Mouse (Mus musculus) forebrain, embryonic 14.5 days (tissue): ENCODE measurements around the gene Nenf. TPM values are rescaled to one million over a fixed set of nuclear protein-coding genes. Genes with fewer than 3 reads are reported as not detected.

Experiments
- ATAC-seq: fragments of 200-750 bp; cut with Nextera tagmentation; 2 replicates; pipeline ENCODE4 v1.8.0; 2017; ENCODE audit warnings: mild to moderate bottlenecking, moderate library complexity
- DNase-seq: peaks from one replicate; pipeline ENCODE4 v3.0.0-alpha.2; 2015; ENCODE audit warnings: low spot score
- H3K27ac ChIP-seq: fragments of 300-500 bp; sonication (generic); 2 replicates; pipeline ENCODE4 v1.5.1; 2014; ENCODE audit warnings: low read depth, mild to moderate bottlenecking, control low read depth, low read length, moderate library complexity
- H3K27me3 ChIP-seq: fragments of 300-500 bp; sonication (generic); replicated peaks from 2 replicates; pipeline ENCODE4 v1.6.1; 2014; ENCODE audit warnings: low read length, control low read depth, mixed read lengths; ENCODE audit not compliant: control insufficient read depth, insufficient read depth
- H3K36me3 ChIP-seq: fragments of 300-500 bp; sonication (generic); 2 replicates; pipeline ENCODE4 v1.6.1; 2014; ENCODE audit warnings: low read length, control low read depth; ENCODE audit not compliant: control insufficient read depth, insufficient read depth
- H3K4me1 ChIP-seq: fragments of 300-500 bp; sonication (generic); 2 replicates; pipeline ENCODE4 v1.6.1; 2014; ENCODE audit warnings: antibody characterized with exemption, low read length, control low read depth; ENCODE audit not compliant: control insufficient read depth, insufficient read depth
- H3K4me2 ChIP-seq: fragments of 300-500 bp; sonication (generic); 2 replicates; pipeline ENCODE4 v1.6.1; 2014; ENCODE audit warnings: mild to moderate bottlenecking, control low read depth, low read length
- H3K4me3 ChIP-seq: fragments of 300-500 bp; sonication (generic); 2 replicates; pipeline ENCODE4 v1.5.1; 2014; ENCODE audit warnings: low read depth, low read length, control low read depth
- H3K9ac ChIP-seq: fragments of 300-500 bp; sonication (generic); 2 replicates; pipeline ENCODE4 v1.6.1; 2014; ENCODE audit warnings: mild to moderate bottlenecking, low read length, control low read depth, moderate library complexity
- H3K9me3 ChIP-seq: fragments of 300-500 bp; sonication (generic); replicated peaks from 2 replicates; pipeline ENCODE4 v1.6.1; 2016; ENCODE audit warnings: low read length, control low read depth, mixed read lengths; ENCODE audit not compliant: control insufficient read depth
- WGBS: fragments of 180-500 bp; shearing (Covaris S2); extraction: QIAGEN DNeasy Blood & Tissue Kit; methylation state at CpG from one replicate; pipeline ENCODE4 v1.1.7; 2014; 5-methylcytosine and 5-hydroxymethylcytosine counted together
- polyA plus RNA-seq: library from polyadenylated mRNA; unstranded; fragments of >200 nt; fragmentation: Nextera tagmentation; extraction: Ambion mirVana; gene quantifications from 2 replicates; pipeline ENCODE4 v1.2.1, GENCODE M21; 2014

Nenf gene
- polyA plus RNA-seq, 1 experiment from 2014 or later, result 128 TPM

GRCm38 (mm10) chr1:191348996-191349395 is 31.0 kb upstream of the Nenf start:
- 66% methylated on average over 5 of the region's 5 CpGs for WGBS
- ATAC-seq (no peak), DNase-seq (no peak)
- Histone ChIP-seq H3K27ac (no peak overlapping the region), H3K27me3 (no peaks in the 10 kb centered on the region), H3K36me3 (peaks cover 88% of the 10 kb centered on the region), H3K4me3 (no peak overlapping the region), H3K4me2 (no peak overlapping the region), H3K4me1 (no peaks in the 10 kb centered on the region), H3K9me3 (no peaks in the 10 kb centered on the region), H3K9ac (no peak overlapping the region)

GRCm38 (mm10) chr1:191348592-191348991 is 30.6 kb upstream of the Nenf start:
- H3K27ac ChIP-seq, result no peak overlapping the region
- H3K4me1 ChIP-seq, result no peaks in the 10 kb centered on the region
- DNase-seq (no peak), ATAC-seq (no peak)
- H3K36me3 ChIP-seq, result peaks cover 88% of the 10 kb centered on the region
- H3K9ac ChIP-seq, result no peak overlapping the region
- no peak overlapping the region for H3K4me2 ChIP-seq
- H3K4me3 ChIP-seq, result no peak overlapping the region
- 83% methylated on average over 2 of the region's 2 CpGs for WGBS
- H3K27me3 ChIP-seq, result no peaks in the 10 kb centered on the region
- no peaks in the 10 kb centered on the region for H3K9me3 ChIP-seq

GRCm38 (mm10) chr1:191347602-191348001 is 29.6 kb upstream of the Nenf start:
- no peaks in the 10 kb centered on the region for H3K27me3 ChIP-seq
- H3K4me2 ChIP-seq, result no peak overlapping the region
- H3K36me3 ChIP-seq, result peaks cover 90% of the 10 kb centered on the region
- ATAC-seq (no peak), DNase-seq (no peak)
- H3K4me3 ChIP-seq, result no peak overlapping the region
- no peaks in the 10 kb centered on the region for H3K9me3 ChIP-seq
- WGBS, result 93% methylated on average over 8 of the region's 8 CpGs
- H3K4me1 ChIP-seq, result no peaks in the 10 kb centered on the region
- H3K9ac ChIP-seq, result no peak overlapping the region
- no peak overlapping the region for H3K27ac ChIP-seq

- no peak overlapping the region for H3K9ac ChIP-seq
- H3K9me3 ChIP-seq, result no peaks in the 10 kb centered on the region
- WGBS, result 91% methylated on average over 4 of the region's 4 CpGs
- H3K4me3 ChIP-seq, result no peak overlapping the region
- DNase-seq (no peak), ATAC-seq (no peak)
- no peaks in the 10 kb centered on the region for H3K27me3 ChIP-seq
- H3K36me3 ChIP-seq, result peaks cover 84% of the 10 kb centered on the region
- H3K27ac ChIP-seq, result no peak overlapping the region
- H3K4me1 ChIP-seq, result no peaks in the 10 kb centered on the region
- H3K4me2 ChIP-seq, result no peak overlapping the region
These were observed 22.5 kb upstream of the Nenf start for GRCm38 (mm10) chr1:191340530-191340929.

- H3K4me2 ChIP-seq, result no peak overlapping the region
- H3K4me1 ChIP-seq, result no peaks in the 10 kb centered on the region
- ATAC-seq (no peak), DNase-seq (no peak)
- H3K27me3 ChIP-seq, result no peaks in the 10 kb centered on the region
- H3K4me3 ChIP-seq, result no peak overlapping the region
- H3K9ac ChIP-seq, result no peak overlapping the region
- H3K9me3 ChIP-seq, result no peaks in the 10 kb centered on the region
- H3K27ac ChIP-seq, result no peak overlapping the region
- WGBS, result 89% methylated on average over 2 of the region's 2 CpGs
- peaks cover 78% of the 10 kb centered on the region for H3K36me3 ChIP-seq
These were observed 21.9 kb upstream of the Nenf start for GRCm38 (mm10) chr1:191339876-191340275.

GRCm38 (mm10) chr1:191334500-191334899 is 16.5 kb upstream of the Nenf start:
- DNase-seq (no peak), ATAC-seq (no peak)
- no peak overlapping the region for H3K9ac ChIP-seq
- H3K4me3 ChIP-seq, result no peak overlapping the region
- 85% methylated on average over 5 of the region's 5 CpGs for WGBS
- no peaks in the 10 kb centered on the region for H3K27me3 ChIP-seq
- H3K27ac ChIP-seq, result no peak overlapping the region
- H3K36me3 ChIP-seq, result peaks cover 58% of the 10 kb centered on the region
- H3K4me1 ChIP-seq, result no peaks in the 10 kb centered on the region
- no peak overlapping the region for H3K4me2 ChIP-seq
- H3K9me3 ChIP-seq, result no peaks in the 10 kb centered on the region

GRCm38 (mm10) chr1:191330356-191330755 is 12.4 kb upstream of the Nenf start:
- WGBS, result 85% methylated on average over 4 of the region's 4 CpGs
- H3K27ac ChIP-seq, result no peak overlapping the region
- H3K4me3 ChIP-seq, result no peak overlapping the region
- H3K36me3 ChIP-seq, result peaks cover 36% of the 10 kb centered on the region
- DNase-seq (no peak), ATAC-seq (no peak)
- no peaks in the 10 kb centered on the region for H3K9me3 ChIP-seq
- no peaks in the 10 kb centered on the region for H3K27me3 ChIP-seq
- no peak overlapping the region for H3K4me2 ChIP-seq
- peaks cover 23% of the 10 kb centered on the region for H3K4me1 ChIP-seq
- no peak overlapping the region for H3K9ac ChIP-seq

GRCm38 (mm10) chr1:191328019-191328441 is 10.0 kb upstream of the Nenf start:
- DNase-seq (peak; percentile 18), ATAC-seq (no peak)
- peak overlapping the region; percentile 32 for H3K9ac ChIP-seq
- H3K4me2 ChIP-seq, result peak overlapping the region; percentile 87
- H3K4me3 ChIP-seq, result no peak overlapping the region
- H3K36me3 ChIP-seq, result peaks cover 23% of the 10 kb centered on the region
- WGBS, result 65% methylated on average over 8 of the region's 8 CpGs
- H3K4me1 ChIP-seq, result peaks cover 26% of the 10 kb centered on the region
- no peak overlapping the region for H3K27ac ChIP-seq
- H3K27me3 ChIP-seq, result no peaks in the 10 kb centered on the region
- H3K9me3 ChIP-seq, result no peaks in the 10 kb centered on the region

GRCm38 (mm10) chr1:191327258-191327657 is 9.3 kb upstream of the Nenf start:
- no peak for DNase-seq
- no peaks in the 10 kb centered on the region for H3K27me3 ChIP-seq
- peaks cover 26% of the 10 kb centered on the region for H3K4me1 ChIP-seq
- no peaks in the 10 kb centered on the region for H3K9me3 ChIP-seq
- no peak overlapping the region for H3K27ac ChIP-seq
- peak overlapping the region; percentile 84; the same call in 1 of the 2 replicates for H3K4me3 ChIP-seq
- peaks cover 19% of the 10 kb centered on the region; the same call in 1 of the 2 replicates for H3K36me3 ChIP-seq
- ATAC-seq, result no peak
- H3K9ac ChIP-seq, result peak overlapping the region; percentile 32; the same call in 1 of the 2 replicates
- 81% methylated on average over 8 of the region's 8 CpGs for WGBS
- H3K4me2 ChIP-seq, result peak overlapping the region; percentile 87
